Mouse (Mus musculus) liver, embryonic 14.5 days (tissue): ENCODE data around the gene Scube2. TPM values are rescaled to one million over a fixed set of nuclear protein-coding genes. Genes with fewer than 3 reads are reported as not detected.

Experiments
- ATAC-seq: fragments of 200-750 bp; cut with Nextera tagmentation; 2 replicates; pipeline ENCODE4 v1.8.0; 2017; ENCODE audit warnings: moderate number of reproducible peaks, mild to moderate bottlenecking, moderate library complexity; ENCODE audit not compliant: insufficient read depth
- DNase-seq, 3 experiments: peaks; one replicate each; pipeline ENCODE4 v3.0.0-alpha.2; 2012 to 2013; ENCODE audit warnings: low read depth in 3 of 3, low spot score in 3 of 3
- H3K27ac ChIP-seq: fragments of 300-500 bp; sonication (generic); 2 replicates; pipeline ENCODE4 v1.5.1; 2014; ENCODE audit warnings: moderate library complexity, mild to moderate bottlenecking, control low read depth, inconsistent platforms
- H3K27me3 ChIP-seq: fragments of 300-500 bp; sonication (generic); 2 replicates; pipeline ENCODE4 v1.6.1; 2014; ENCODE audit warnings: mild to moderate bottlenecking, low read length, moderate library complexity; ENCODE audit not compliant: control insufficient read depth, insufficient read depth
- H3K36me3 ChIP-seq: fragments of 300-500 bp; sonication (generic); replicated peaks from 2 replicates; pipeline ENCODE4 v1.6.1; 2014; ENCODE audit warnings: low read depth; ENCODE audit not compliant: control insufficient read depth, insufficient read depth
- H3K4me1 ChIP-seq, 2 experiments: fragments of 200-500 bp in 1 of 2; fragments of 300-500 bp in 1 of 2; sonication (generic) in 1 of 2; replicated peaks; 2 replicates each; pipeline ENCODE4 v1.6.1; 2012 to 2014; ENCODE audit warnings: antibody characterized with exemption in 1 of 2, inconsistent platforms in 1 of 2, low read length in 1 of 2; ENCODE audit not compliant: control insufficient read depth in 2 of 2, insufficient read depth in 2 of 2
- H3K4me2 ChIP-seq: fragments of 300-500 bp; sonication (generic); 2 replicates; pipeline ENCODE4 v1.6.1; 2014; ENCODE audit warnings: low read depth, mild to moderate bottlenecking, control low read depth, moderate library complexity
- H3K4me3 ChIP-seq, 2 experiments: fragments of 200-500 bp in 1 of 2; fragments of 300-500 bp in 1 of 2; sonication (generic) in 1 of 2; 2 replicates each; pipeline ENCODE4 v1.5.1; 2012 to 2014; ENCODE audit warnings: low read depth in 2 of 2, low read length in 2 of 2, mild to moderate bottlenecking in 2 of 2, control low read depth in 1 of 2, inconsistent platforms in 1 of 2, moderate library complexity in 1 of 2; ENCODE audit not compliant: insufficient read depth in 1 of 2
- H3K9ac ChIP-seq: fragments of 300-500 bp; sonication (generic); replicated peaks from 2 replicates; pipeline ENCODE4 v1.6.1; 2014; ENCODE audit warnings: mild to moderate bottlenecking, control low read depth, moderate library complexity
- H3K9me3 ChIP-seq: fragments of 300-500 bp; sonication (generic); 2 replicates; pipeline ENCODE4 v1.6.1; 2016; ENCODE audit warnings: low read length, mixed read lengths; ENCODE audit not compliant: control insufficient read depth
- CTCF ChIP-seq: IDR thresholded peaks from 2 replicates; pipeline ENCODE4 v1.5.1; 2016; ENCODE audit warnings: antibody characterized with exemption, low read depth, control low read depth
- EP300 ChIP-seq: IDR thresholded peaks from 2 replicates; pipeline ENCODE4 v1.6.1; 2016; ENCODE audit warnings: antibody characterized with exemption, low read depth
- WGBS: fragments of 180-500 bp; shearing (Covaris S2); extraction: QIAGEN DNeasy Blood & Tissue Kit; methylation state at CpG from one replicate; pipeline ENCODE4 v1.1.7; 2014; ENCODE audit not compliant: insufficient replicate concordance; 5-methylcytosine and 5-hydroxymethylcytosine counted together
- polyA plus RNA-seq, 2 experiments: library from polyadenylated mRNA; depleted of rRNA in 1 of 2; stranded (reverse) in 1 of 2; unstranded in 1 of 2; fragments of >200 nt; fragmentation: Nextera tagmentation in 1 of 2; extraction: Ambion mirVana in 1 of 2; gene quantifications; 2 replicates each; pipeline versions ENCODE4 v1.2.1 to v1.2.3; 2012 to 2014

Gene Scube2
- polyA plus RNA-seq, 2 experiments, result 0.01 to 0.03 TPM

DNA sequence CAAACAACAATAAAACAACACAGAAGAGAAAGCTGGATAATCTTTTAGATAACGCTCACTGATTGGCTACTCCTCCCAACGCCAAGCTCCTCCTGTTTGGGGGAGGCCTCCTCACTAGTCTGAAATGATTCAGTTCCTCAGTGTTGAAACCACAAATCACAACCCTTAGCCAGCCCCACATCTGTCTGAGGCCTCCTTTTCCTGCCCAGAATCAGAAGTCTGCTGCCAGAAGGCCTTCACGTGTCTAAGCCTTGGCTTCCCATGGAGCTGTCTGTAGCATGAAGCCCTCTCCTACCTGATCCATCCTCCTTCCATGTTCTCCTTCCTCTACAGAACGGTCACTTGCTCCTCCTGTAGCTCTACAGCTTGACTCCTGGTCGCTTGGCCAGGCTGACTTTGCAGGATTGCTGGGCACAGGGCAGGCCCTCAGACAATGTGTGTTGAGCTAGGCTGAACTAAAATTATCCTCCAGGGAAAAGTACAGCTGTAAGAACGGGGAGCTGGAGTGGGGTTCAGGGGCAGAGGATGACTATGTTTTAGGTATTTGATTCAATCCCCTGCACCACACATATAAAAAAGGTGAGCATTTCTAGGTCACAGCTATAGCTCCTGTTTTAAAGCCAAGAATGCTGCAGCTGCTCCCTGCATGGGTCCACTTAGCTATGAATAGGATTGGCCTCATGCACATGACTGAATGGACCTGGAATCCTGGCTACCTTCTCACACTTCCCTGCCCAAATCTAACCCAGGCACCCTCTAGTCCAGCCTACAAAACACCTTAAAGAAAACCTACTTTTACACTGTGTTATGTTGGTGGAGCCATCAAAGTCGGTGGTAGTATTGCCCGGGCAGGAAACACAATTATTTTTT lies 57.6 kb downstream of the Scube2 start:
- no peak for DNase-seq
- no peak overlapping the region for H3K27ac ChIP-seq
- 40% methylated on average over 8 of the region's 8 CpGs for WGBS
- no peak overlapping the region for H3K4me2 ChIP-seq
- no peaks in the 10 kb centered on the region for H3K36me3 ChIP-seq
- TF ChIP-seq CTCF (no peak), EP300 (no peak)
- H3K4me1 ChIP-seq, result no peaks in the 10 kb centered on the region
- no peaks in the 10 kb centered on the region for H3K27me3 ChIP-seq
- H3K4me3 ChIP-seq, result no peak overlapping the region
- no peak for ATAC-seq
- no peak overlapping the region for H3K9ac ChIP-seq
- H3K9me3 ChIP-seq, result no peaks in the 10 kb centered on the region

DNA sequence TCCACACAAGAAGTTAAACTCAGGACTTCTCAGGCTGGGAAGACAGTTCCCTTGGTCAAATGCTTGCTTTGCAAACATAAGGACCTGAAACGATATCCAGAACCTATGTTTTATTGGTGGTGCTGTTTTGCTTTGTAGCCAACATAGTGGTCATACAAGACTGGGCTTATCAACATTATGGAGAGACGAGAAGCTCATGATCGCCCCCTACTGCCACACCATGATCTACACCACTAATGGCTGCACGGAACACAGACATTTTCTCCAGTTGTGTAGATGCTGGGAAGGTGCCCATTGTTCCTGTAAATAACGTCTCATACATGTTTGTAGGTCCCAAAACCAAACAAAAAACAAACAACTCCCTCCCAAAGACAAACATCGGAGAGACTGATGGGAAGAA lies 60.6 kb downstream of the Scube2 start:
- no peaks in the 10 kb centered on the region for H3K4me1 ChIP-seq

DNA sequence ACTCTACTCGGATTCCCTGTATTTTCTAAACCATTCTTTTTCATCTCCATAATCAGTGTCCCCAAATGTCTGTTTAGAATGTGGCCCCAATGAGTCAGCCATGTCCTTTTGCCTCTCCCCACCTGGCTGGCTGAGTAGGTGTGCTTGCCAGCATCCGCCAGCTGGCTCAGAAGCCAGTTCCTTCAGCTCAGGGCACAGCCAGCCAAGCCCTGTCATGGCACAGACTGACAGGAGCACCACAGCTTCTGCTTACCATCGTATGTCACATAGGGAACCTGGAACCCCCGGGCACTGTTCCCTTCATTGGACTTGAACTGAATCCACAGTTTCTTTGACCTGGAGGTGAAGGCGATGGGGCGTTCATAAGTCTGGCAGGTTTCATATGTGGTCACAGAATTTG lies 61.1 kb downstream of the Scube2 start:
- H3K27me3 ChIP-seq, result no peaks in the 10 kb centered on the region
- no peak overlapping the region for H3K4me2 ChIP-seq
- TF ChIP-seq EP300, result no peak
- no peak for TF ChIP-seq CTCF
- WGBS, result 67% methylated on average over 6 of the region's 6 CpGs
- no peaks in the 10 kb centered on the region for H3K36me3 ChIP-seq
- no peak for ATAC-seq
- no peak overlapping the region for H3K9ac ChIP-seq
- H3K9me3 ChIP-seq, result no peaks in the 10 kb centered on the region
- no peak for DNase-seq
- no peaks in the 10 kb centered on the region for H3K4me1 ChIP-seq
- no peak overlapping the region for H3K27ac ChIP-seq
- H3K4me3 ChIP-seq, result no peak overlapping the region

More for the DNA sequence above, 60.6 kb downstream of the Scube2 start:
- DNase-seq, result peak in 2 of 3 experiments; percentile 23 to 30
- WGBS, result 26% methylated on average over 6 of the region's 6 CpGs
- H3K4me2 ChIP-seq, result no peak overlapping the region
- no peak overlapping the region for H3K9ac ChIP-seq
- TF ChIP-seq EP300 (no peak), CTCF (peak; percentile 69)
- ATAC-seq, result no peak
- no peaks in the 10 kb centered on the region for H3K36me3 ChIP-seq
- H3K4me3 ChIP-seq, result no peak overlapping the region
- no peaks in the 10 kb centered on the region for H3K27me3 ChIP-seq
- no peaks in the 10 kb centered on the region for H3K9me3 ChIP-seq
- no peak overlapping the region for H3K27ac ChIP-seq

DNA sequence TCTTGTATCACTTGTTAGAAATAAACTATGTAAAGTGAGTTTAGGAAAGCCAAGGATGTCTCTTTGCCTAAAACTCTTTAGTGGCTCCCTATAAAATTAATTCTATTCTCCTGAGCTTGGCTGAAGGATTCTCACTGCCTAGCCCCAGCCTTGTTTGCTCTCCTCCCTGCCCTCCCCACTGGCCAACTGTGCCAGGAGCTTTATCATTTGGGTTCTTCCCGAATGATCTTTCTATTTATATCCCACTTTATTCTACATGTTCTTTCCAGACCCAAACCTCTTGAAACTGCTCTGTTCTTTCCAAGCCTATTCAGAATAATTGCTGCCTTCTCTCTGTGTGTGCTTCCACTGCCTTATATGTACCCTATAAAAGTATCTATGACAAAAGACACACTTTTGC lies 62.0 kb downstream of the Scube2 start:
- Histone ChIP-seq H3K9ac (no peak overlapping the region), H3K27ac (no peak overlapping the region), H3K27me3 (no peaks in the 10 kb centered on the region), H3K4me1 (no peaks in the 10 kb centered on the region), H3K4me2 (no peak overlapping the region), H3K36me3 (no peaks in the 10 kb centered on the region), H3K9me3 (no peaks in the 10 kb centered on the region), H3K4me3 (no peak overlapping the region)
- no peak for TF ChIP-seq EP300
- TF ChIP-seq CTCF, result no peak
- 42% methylated on average over 1 of the region's 1 CpGs for WGBS
- no peak for DNase-seq
- ATAC-seq, result no peak

DNA sequence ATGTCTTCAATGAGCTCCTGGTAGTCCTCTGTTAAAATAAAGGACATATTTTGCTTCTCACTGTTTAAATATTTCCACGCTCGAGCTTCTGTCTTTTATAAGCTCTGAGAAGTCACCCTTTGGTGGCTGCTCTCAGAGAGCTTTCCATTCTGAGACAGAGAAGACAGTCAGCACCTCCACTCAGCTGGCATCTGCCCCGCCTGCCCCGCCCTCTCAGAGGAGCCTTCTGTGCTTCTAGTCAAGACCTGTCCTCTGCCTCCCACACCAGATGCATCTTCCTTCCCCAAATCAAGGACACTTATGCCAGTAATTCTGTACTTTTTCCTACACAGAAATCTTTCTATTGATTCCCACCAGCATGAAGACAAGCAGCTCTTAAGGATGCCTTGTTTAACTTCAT lies 64.9 kb downstream of the Scube2 start:
- ATAC-seq (no peak), DNase-seq (no peak)
- H3K27ac ChIP-seq, result no peak overlapping the region
- H3K4me3 ChIP-seq, result no peak overlapping the region
- no peaks in the 10 kb centered on the region for H3K9me3 ChIP-seq
- H3K27me3 ChIP-seq, result no peaks in the 10 kb centered on the region
- no peaks in the 10 kb centered on the region for H3K36me3 ChIP-seq
- WGBS, result 52% methylated on average over 4 of the region's 4 CpGs
- TF ChIP-seq EP300 (no peak), CTCF (no peak)
- no peak overlapping the region for H3K9ac ChIP-seq
- H3K4me2 ChIP-seq, result no peak overlapping the region
- H3K4me1 ChIP-seq, result no peaks in the 10 kb centered on the region
